Mouse (Mus musculus): Measurements from ENCODE around the gene Asna1. TPM values are rescaled to one million over a fixed set of nuclear protein-coding genes. Genes with fewer than 3 reads are reported as not detected.

The Asna1 gene
- 148 and 154 TPM in 2 replicates for polyA plus RNA-seq (2015; fragmentation: Nextera tagmentation; extraction: Ambion mirVana)

DNA sequence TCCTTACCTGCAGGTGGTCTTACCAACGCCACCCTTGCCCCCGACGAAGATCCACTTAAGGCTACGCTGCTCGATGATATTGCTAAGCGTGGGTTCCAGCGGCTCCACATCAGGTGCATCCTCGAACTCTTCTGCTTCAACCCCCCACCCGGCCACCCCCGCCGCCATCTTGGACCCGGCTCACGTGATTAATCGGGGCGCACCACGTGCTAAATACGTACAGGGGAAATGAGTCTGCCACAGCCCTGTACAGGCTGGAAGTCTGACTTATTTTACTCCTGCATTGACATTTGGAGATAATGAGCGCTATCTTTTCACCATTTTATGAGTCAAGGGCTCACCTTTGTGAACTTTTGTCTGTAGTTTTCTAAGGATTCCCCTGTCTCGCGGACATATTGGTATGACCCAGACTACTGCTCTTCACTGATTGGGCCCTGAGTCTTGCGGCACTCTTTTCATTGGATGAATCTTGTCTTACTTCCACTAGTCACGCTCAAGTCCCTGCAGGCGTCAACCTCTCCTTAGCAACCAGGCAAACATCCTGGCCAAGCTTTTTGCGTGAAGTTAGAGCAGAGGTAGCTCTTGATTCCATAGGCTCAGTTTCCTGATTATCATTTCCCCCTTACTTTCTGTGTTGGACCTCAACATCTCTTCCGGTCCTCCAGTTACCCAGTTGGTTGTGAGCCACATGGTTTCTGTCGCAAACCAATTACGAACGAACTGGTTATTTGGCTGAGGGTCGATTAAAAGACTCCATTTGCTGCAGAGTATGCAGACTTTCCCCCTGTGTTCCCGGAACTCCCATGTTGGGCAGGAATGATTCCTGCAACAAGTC lies at the start of gene Asna1:
Gene Asna1, minus strand, starts transcription at position 184 of the 835 bp plus-strand sequence.
- Histone ChIP-seq H3K9me3 (replicated peaks) (no peaks in the 10 kb centered on the region), H3K4me2 (peak within 1 kb of the TSS; percentile 92), H3K4me1 (peaks cover 51% of the 10 kb centered on the region), H3K27me3 (replicated peaks) (no peaks in the 10 kb centered on the region), H3K36me3 (peaks cover 43% of the 10 kb centered on the region), H3K4me3 (replicated peaks) (peak within 1 kb of the TSS; percentile 97), H3K9ac (replicated peaks) (peak within 1 kb of the TSS; percentile 74), H3K27ac (replicated peaks) (peak within 1 kb of the TSS; percentile 86)
- WGBS = 8% methylated on average over 30 of the region's 30 CpGs
- peak; percentile 89 for ATAC-seq (ENCODE audit: low FRiP score)

DNA sequence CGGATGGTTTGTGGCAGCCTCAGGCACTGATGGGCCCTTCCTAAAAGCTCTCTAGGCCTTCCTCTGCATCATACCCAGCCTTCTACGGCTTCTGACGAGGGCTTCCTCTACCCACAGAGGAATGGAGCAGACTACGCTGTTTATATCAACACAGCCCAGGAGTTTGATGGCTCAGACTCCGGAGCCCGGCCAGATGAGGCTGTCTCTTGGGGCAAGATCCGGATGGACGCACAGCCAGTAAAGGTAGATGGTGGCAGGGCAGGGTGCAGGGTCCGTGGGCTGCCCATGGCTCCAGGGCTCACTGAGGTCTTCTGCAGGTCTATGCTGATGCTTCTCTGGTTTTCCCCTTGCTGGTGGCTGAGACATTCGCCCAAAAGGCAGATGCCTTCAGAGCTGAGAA lies 49.5 kb upstream of the Asna1 start:
- WGBS = 94% methylated on average over 10 of the region's 10 CpGs
- Histone ChIP-seq H3K36me3 (peaks cover 40% of the 10 kb centered on the region), H3K4me3 (replicated peaks) (no peak overlapping the region), H3K9me3 (replicated peaks) (no peaks in the 10 kb centered on the region), H3K9ac (replicated peaks) (no peak overlapping the region; the same call in 1 of the 2 replicates), H3K27ac (replicated peaks) (no peak overlapping the region), H3K4me1 (peaks cover 34% of the 10 kb centered on the region), H3K4me2 (no peak overlapping the region), H3K27me3 (replicated peaks) (no peaks in the 10 kb centered on the region)
- ATAC-seq (ENCODE audit: low FRiP score) = no peak

DNA sequence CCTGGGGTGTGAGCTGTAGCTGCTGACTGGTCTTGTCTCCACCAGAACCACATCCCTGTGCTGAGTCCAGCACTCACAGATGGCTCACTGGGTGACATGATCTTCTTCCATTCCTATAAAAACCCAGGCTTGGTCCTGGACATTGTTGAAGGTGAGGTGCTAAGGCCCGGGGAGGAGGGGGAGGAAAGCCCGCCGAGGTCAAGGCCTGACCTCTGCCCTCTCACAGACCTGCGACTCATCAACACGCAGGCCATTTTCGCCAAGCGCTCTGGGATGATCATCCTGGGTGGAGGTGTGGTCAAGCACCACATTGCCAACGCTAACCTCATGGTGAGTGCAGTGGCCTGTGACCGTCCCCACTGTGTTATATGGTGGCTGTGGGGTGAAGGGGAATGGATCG lies 49.1 kb upstream of the Asna1 start:
- H3K4me1 ChIP-seq = peaks cover 30% of the 10 kb centered on the region
- no peak for ATAC-seq (ENCODE audit: low FRiP score)
- H3K27me3 ChIP-seq (replicated peaks) = no peaks in the 10 kb centered on the region
- H3K9ac ChIP-seq (replicated peaks) = no peak overlapping the region; the same call in 1 of the 2 replicates
- H3K9me3 ChIP-seq (replicated peaks) = no peaks in the 10 kb centered on the region
- H3K4me3 ChIP-seq (replicated peaks) = no peak overlapping the region
- H3K27ac ChIP-seq (replicated peaks) = no peak overlapping the region
- H3K4me2 ChIP-seq = no peak overlapping the region
- 90% methylated on average over 10 of the region's 10 CpGs for WGBS
- H3K36me3 ChIP-seq = peaks cover 40% of the 10 kb centered on the region

DNA sequence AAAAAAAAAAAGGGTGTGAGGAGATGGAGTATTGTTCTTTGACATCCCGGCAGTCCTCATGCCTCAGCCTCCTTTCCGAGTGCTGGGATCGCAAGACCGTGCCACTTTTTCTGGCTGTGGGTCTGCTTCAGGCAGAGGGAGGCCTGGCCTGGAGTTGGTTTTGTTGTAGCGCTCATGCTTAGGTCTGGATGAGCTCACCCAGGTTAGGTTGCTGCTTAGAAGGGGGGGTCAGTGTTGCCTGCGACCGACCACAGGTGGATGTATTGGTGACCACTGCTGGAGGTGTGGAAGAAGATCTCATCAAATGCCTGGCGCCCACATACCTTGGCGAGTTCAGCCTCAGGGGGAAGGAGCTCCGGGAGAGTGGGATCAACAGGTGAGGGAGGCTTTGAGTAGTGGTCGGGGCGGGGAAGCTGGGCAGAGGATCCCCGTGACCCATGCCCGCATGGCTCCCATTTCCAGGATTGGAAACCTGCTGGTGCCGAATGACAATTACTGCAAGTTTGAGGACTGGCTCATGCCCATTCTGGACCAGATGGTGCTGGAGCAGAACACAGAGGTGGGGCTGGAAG lies 48.0 kb upstream of the Asna1 start:
- no peak overlapping the region for H3K27ac ChIP-seq (replicated peaks)
- no peak for ATAC-seq (ENCODE audit: low FRiP score)
- WGBS = 95% methylated on average over 15 of the region's 15 CpGs
- no peaks in the 10 kb centered on the region for H3K9me3 ChIP-seq (replicated peaks)
- peaks cover 40% of the 10 kb centered on the region for H3K36me3 ChIP-seq
- peaks cover 24% of the 10 kb centered on the region for H3K4me1 ChIP-seq
- no peak overlapping the region for H3K9ac ChIP-seq (replicated peaks)
- H3K4me3 ChIP-seq (replicated peaks) = peak overlapping the region; percentile 99
- H3K27me3 ChIP-seq (replicated peaks) = no peaks in the 10 kb centered on the region
- H3K4me2 ChIP-seq = peak overlapping the region; percentile 71

DNA sequence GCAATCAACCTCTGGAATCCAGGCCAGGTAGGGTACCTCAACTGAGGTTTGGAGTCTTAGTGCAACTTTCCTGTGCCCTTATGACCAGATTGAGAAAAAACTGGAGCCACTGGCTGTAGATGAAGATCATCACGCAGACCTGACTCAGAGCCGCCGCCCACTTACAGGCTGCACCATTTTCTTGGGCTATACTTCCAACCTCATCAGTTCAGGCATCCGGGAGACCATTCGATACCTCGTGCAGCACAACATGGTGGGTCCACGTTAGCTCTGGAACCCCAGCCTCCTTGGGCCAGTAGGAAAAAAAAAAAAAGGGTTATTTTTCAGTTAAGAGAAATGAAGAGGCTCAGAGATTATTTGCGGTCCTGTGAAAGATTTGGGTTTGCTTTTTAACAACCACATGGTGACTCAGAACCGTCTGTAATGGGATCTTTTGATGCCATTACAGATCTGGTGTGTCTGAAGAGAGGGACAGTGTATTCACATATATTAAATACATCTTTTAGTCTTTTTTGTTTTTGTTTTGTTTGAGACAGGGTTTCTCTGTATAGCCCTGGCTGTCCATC lies 47.4 kb upstream of the Asna1 start:
- 36% methylated on average over 9 of the region's 9 CpGs for WGBS
- ATAC-seq (ENCODE audit: low FRiP score) = no peak
- peaks cover 47% of the 10 kb centered on the region for H3K36me3 ChIP-seq

DNA sequence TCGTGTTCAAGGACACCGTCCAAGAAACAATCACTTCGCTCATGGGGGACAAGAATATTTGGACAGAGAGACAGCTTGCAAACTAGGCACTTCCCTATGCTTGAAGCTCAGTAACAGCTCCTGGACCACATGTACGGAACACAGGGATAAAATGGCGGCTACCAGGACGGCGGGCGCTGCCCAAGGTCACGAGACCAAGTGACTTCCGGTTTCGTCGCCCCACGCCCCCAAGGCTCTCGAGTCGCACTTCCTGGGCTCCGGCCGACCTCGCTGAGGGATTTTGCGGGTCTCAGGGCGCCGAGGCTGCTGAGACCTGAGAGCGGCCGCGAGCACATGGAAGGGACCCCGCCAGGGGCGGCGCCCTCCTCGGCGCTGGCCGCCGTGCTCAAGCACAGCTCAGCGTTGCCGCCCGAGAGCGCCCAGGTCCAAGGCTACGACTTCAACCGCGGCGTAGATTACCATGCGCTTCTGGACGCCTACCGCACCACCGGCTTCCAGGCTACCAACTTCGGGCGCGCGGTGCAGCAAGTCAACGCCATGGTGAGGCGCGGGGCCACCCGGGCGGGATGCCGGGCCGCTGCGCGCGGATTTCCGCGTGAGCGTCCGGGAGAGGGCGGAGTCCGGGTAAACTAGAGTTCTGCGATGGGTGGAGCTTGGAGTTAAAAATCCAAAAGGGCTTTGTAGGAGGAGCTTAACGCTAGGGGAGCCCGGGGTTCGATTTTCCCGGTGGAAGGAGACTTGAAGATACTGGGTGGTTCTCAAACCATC lies 46.6 kb upstream of the Asna1 start, which contains the start of gene Dhps:
Gene Dhps, plus strand, starts transcription at position 244 of the 768 bp plus-strand sequence.
- H3K4me1 ChIP-seq = peaks cover 24% of the 10 kb centered on the region
- H3K27me3 ChIP-seq (replicated peaks) = no peaks in the 10 kb centered on the region
- under 1% methylated on average over 68 of the region's 68 CpGs for WGBS
- H3K9ac ChIP-seq (replicated peaks) = peak within 1 kb of the TSS; percentile 89
- H3K9me3 ChIP-seq (replicated peaks) = no peaks in the 10 kb centered on the region
- peak; percentile 92 for ATAC-seq (ENCODE audit: low FRiP score)
- peaks cover 51% of the 10 kb centered on the region for H3K36me3 ChIP-seq
- peak within 1 kb of the TSS; percentile 94 for H3K27ac ChIP-seq (replicated peaks)
- H3K4me3 ChIP-seq (replicated peaks) = peak within 1 kb of the TSS; percentile 99
- peak within 1 kb of the TSS; percentile 71 for H3K4me2 ChIP-seq

More for the DNA sequence above, 47.4 kb upstream of the Asna1 start:
- Histone ChIP-seq H3K27me3 (replicated peaks) (no peaks in the 10 kb centered on the region), H3K4me2 (peak overlapping the region; percentile 71), H3K4me1 (peaks cover 24% of the 10 kb centered on the region), H3K9ac (replicated peaks) (peak overlapping the region; percentile 89), H3K9me3 (replicated peaks) (no peaks in the 10 kb centered on the region), H3K4me3 (replicated peaks) (peak overlapping the region; percentile 99), H3K27ac (replicated peaks) (peak overlapping the region; percentile 94)

DNA sequence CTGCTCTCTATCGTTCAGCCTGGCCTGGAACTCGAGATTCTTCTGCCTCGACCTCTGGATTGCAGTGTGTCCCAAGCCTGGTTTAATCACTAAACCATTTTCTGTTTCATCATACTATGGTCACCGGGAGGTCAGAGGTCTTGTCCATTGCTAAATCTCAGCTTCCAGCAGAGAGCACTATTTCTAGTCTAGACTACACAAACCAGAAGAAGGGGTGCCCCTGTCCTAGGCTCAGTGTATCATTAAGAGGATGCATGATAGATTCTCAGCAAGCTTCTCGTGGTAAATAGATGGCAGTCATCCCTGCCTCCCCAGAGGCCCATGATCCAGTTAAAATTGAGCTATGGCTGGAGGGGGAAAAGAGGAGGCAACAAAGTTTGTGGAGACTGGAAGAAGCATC lies 46.0 kb upstream of the Asna1 start:
- Histone ChIP-seq H3K4me1 (peaks cover 21% of the 10 kb centered on the region), H3K36me3 (peaks cover 51% of the 10 kb centered on the region), H3K27me3 (replicated peaks) (no peaks in the 10 kb centered on the region), H3K4me2 (peak overlapping the region; percentile 71), H3K27ac (replicated peaks) (peak overlapping the region; percentile 94), H3K9me3 (replicated peaks) (no peaks in the 10 kb centered on the region), H3K4me3 (replicated peaks) (peak overlapping the region; percentile 99), H3K9ac (replicated peaks) (peak overlapping the region; percentile 89; the same call in 1 of the 2 replicates)
- no peak for ATAC-seq (ENCODE audit: low FRiP score)
- WGBS = 76% methylated on average over 5 of the region's 5 CpGs

DNA sequence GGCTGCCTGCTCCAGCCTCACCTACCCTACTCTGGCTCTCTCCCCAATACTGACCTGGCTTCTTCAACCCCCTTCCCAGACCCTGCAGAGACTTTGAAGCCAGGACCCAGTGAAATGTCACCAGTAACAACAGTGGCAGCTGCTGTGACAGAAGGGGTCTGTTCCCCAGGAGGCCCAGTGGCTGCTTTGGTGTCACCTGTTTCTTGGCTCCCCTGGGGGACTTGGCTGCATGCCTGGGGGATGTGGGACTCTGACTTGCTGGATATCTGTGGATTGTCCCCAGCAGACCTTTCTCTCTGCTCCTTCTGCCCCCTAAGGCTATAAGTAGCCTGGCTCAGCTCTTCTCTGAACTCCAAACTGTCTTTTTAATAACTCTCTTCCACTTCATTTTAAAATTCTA lies 42.9 kb upstream of the Asna1 start, which contains the start of gene Gm5741:
Gene Gm5741, minus strand, starts transcription at position 1 of the 400 bp plus-strand sequence.
- H3K36me3 ChIP-seq = peaks cover 45% of the 10 kb centered on the region
- no peak within 1 kb of the TSS for H3K27ac ChIP-seq (replicated peaks)
- H3K4me1 ChIP-seq = peaks cover 17% of the 10 kb centered on the region
- no peak within 1 kb of the TSS for H3K4me3 ChIP-seq (replicated peaks)
- H3K9me3 ChIP-seq (replicated peaks) = no peaks in the 10 kb centered on the region
- H3K4me2 ChIP-seq = no peak within 1 kb of the TSS
- H3K27me3 ChIP-seq (replicated peaks) = no peaks in the 10 kb centered on the region
- no peak within 1 kb of the TSS for H3K9ac ChIP-seq (replicated peaks)
- ATAC-seq (ENCODE audit: low FRiP score) = no peak

DNA sequence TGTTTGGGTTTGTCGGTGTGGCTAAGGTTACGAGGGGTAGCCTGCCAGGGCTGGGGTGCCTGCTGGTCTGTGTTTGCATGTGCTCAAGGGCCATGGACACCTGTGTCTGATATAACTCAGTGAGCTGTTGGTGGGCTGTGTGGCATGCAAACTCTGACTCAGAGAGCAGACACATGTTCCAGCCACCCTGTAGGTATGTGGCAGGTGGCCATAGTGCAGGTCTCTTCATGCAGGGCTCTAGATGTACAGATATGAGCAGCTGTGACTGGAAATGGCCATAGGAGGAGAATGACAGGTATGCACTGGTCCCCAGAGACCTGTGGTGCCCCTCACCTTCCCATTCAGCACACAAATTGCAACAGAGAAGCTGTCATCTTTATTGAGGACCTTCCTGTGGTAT lies 42.1 kb upstream of the Asna1 start:
- no peak for ATAC-seq (ENCODE audit: low FRiP score)
- Histone ChIP-seq H3K36me3 (peaks cover 51% of the 10 kb centered on the region), H3K4me2 (no peak overlapping the region), H3K4me1 (peaks cover 12% of the 10 kb centered on the region), H3K9me3 (replicated peaks) (no peaks in the 10 kb centered on the region), H3K27ac (replicated peaks) (no peak overlapping the region), H3K27me3 (replicated peaks) (no peaks in the 10 kb centered on the region), H3K4me3 (replicated peaks) (no peak overlapping the region), H3K9ac (replicated peaks) (no peak overlapping the region)
- WGBS = 96% methylated on average over 2 of the region's 2 CpGs

DNA sequence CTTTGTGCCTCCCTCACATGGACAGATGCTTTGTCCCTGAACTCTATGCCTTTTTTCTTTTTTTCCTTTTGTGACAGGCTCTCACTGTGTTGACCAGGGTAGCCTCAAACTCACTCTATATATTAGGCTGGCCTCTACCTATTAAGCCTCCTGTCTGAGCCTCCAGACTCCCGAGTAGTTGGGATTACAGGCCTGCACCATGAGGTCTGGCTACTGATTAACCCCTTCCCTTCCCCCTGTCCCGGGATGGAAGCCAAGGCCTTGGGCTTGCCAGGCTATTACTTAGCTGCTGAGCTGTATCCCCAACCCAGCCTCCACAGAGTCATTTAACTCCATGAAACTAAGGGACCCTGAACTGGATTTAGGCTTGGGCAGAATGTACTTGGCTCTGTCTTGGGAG lies 40.1 kb upstream of the Asna1 start:
- Histone ChIP-seq H3K27me3 (replicated peaks) (no peaks in the 10 kb centered on the region), H3K9me3 (replicated peaks) (no peaks in the 10 kb centered on the region), H3K27ac (replicated peaks) (no peak overlapping the region), H3K4me3 (replicated peaks) (no peak overlapping the region), H3K4me1 (peaks cover 21% of the 10 kb centered on the region), H3K4me2 (no peak overlapping the region), H3K9ac (replicated peaks) (no peak overlapping the region), H3K36me3 (peaks cover 51% of the 10 kb centered on the region)
- ATAC-seq (ENCODE audit: low FRiP score) = no peak
- 38% methylated on average over 2 of the region's 2 CpGs for WGBS

DNA sequence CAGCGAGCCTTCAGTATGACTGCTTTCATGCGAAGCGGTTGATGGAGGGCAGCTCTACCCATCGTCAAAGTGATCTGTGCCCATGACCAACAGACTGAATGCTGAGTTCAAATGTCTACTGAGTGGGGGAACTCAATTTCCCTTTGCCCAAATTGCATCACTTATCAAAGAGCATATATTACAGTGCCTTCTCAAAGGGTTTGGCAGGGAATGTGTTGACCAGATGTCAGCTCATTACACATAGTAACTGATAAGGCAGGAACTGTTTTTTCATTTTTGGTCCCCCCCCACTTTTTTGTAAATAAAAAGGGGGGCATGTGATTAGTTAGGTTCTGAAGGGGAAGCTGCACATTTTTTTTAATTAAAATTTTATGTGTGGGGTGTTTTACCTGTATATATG lies 37.5 kb upstream of the Asna1 start:
- Histone ChIP-seq H3K27me3 (replicated peaks) (no peaks in the 10 kb centered on the region), H3K27ac (replicated peaks) (no peak overlapping the region), H3K4me1 (peaks cover 21% of the 10 kb centered on the region), H3K9ac (replicated peaks) (no peak overlapping the region), H3K4me3 (replicated peaks) (no peak overlapping the region), H3K9me3 (replicated peaks) (no peaks in the 10 kb centered on the region), H3K36me3 (peaks cover 38% of the 10 kb centered on the region), H3K4me2 (no peak overlapping the region)
- WGBS = 96% methylated on average over 4 of the region's 4 CpGs
- no peak for ATAC-seq (ENCODE audit: low FRiP score)

Data from neural tube, embryonic 15.5 days (tissue).